Mouse (Mus musculus) urinary bladder, postnatal 25 days (tissue): Measurements from ENCODE around the gene Prss44.
A peak's percentile ranks its signal among the peaks of the same experiment; 100 is the strongest.
"Not testable (repeated sequence)": the region's sequence is repeated elsewhere in the genome, so short reads cannot be mapped to it uniquely, and the experiment has no call there.

ENCODE experiments used
- DNase-seq: peaks from one replicate; pipeline ENCODE4 v3.0.0; 2022; ENCODE audit warnings: low spot score

Prss44 gene

GRCm38 (mm10) chr9:110813789-110814188, at the start of gene Prss44:
Gene Prss44 (plus strand): TSS chr9:110813994.
- DNase-seq: no peak

DNA sequence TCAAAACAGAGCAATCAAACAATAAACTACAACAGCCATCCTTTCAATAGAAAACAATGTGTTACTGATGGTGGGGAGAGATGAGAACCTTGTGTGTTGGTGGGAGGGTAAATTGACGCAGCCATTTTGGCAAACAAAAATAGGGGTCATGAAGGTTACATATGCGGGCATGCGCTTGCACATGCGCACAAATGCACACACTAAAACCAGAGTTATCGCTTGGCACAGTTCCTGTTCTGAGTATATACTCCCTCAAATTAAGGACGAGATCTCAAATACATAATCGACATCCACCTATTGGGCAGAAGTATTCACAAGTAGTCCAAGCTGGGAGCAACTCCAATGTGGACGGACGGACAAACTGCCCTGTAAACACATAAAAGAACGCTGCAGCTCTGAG, 41.5 kb upstream of the Prss44 start:
- DNase-seq: no peak

DNA sequence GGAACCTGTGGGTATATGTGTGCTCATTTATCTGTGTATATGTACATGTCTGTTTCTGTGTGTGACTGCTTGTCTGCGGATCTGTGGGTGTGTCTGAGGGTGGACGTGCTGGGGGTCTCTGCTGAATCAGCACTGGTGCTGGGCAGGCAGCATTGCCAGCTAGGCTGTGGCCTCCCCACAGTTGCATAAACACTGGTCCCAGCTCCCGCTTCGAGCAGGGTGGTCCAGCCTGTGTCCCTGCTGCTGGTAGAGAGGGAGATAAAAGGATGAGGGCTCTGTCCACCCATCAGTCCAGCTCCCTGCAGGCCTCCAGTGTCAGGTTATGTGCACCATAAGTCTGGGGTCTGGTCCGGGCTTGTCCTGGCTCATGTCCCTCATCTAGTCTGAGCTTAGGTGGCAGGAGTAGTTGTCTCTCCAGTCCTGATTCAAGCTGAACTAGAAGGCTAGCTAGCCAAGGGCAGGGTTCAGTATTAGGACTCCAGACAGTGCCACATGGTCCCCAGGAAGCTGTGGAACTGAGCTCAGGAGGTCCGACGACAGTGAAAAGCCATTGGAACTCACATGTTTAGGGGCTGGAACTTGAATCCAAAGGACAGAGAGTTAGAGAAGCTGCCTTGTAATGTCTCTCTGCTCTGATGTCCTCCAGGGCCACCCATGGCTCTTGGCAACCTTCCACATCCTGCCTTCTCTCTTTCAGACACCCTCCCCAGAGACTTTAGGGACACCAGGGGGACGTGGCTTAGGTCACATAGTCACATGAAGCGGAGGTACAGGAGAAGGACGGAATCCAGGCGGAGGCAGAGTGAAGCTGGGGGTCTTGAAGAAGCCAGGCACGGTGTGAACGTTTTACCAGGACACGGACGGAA, 39.2 kb upstream of the Prss44 start:
- no peak for DNase-seq

- DNase-seq: no peak
Measured at GRCm38 (mm10) chr9:110775269-110776022, 38.3 kb upstream of the Prss44 start.

DNA sequence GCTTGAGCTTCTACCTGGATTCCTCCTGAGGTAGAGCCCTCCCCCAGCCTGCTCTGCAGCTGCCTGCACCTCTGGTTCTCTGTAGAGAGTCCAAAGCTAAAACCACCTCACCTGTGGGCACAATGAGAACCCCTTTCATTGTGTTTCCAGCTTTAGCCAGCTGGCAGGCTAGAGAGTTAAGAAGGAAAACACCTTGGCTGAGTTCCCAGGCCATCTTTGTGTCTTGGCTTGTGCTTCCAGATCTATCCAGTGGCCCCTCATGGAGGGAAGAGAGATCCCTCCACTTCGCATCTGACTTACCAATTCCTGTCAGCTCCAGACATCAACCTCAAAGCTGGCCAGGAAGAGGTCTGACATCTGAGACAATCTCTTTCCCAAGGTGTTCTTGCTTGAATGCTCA, 35.7 kb upstream of the Prss44 start:
- no peak for DNase-seq

DNA sequence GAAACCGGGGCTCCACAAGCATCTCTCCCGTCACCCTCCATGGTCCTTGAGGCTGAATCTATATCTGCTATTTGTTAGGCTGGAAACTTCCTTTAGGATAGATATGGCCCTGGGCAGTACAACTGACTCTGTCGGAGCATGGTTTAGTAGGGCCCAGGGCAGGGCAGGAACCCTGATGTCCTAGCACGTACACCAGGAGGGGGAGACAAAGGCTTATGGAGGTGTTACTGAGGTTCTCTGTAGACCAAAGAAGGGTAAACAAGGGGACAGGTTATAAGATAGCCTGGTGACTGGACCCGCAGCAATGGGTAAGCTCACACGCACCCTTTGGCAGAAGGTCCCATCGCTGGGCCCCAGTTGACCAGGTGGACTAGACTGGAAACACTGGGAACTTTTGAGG, 35.2 kb upstream of the Prss44 start:
- DNase-seq: no peak

GRCm38 (mm10) chr9:110779242-110779913, 34.4 kb upstream of the Prss44 start:
- DNase-seq: no peak

DNA sequence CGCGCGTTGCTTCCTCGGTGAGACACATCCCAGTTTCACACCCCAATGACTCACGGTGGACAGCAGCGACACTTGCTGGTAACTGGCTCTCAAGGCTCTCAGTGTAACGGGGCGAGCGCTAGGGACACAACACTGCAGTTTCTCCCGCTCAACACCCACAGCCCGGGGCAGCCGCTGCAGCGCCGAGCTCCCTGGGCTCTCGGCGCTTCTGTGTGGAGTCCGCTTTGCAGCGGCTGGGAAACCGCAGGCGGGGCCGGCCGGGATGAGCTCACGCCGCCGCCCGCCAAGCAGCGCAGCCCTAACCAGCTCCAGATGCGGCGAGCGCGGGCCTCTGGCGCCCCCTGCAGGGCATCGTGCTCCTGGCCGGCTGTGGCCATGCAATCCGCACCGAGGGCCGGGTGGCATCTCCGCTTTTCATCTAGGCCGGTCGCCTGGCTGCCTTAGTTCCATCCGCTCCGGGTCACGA, 32.5 kb upstream of the Prss44 start:
- peak; percentile 96 for DNase-seq

DNA sequence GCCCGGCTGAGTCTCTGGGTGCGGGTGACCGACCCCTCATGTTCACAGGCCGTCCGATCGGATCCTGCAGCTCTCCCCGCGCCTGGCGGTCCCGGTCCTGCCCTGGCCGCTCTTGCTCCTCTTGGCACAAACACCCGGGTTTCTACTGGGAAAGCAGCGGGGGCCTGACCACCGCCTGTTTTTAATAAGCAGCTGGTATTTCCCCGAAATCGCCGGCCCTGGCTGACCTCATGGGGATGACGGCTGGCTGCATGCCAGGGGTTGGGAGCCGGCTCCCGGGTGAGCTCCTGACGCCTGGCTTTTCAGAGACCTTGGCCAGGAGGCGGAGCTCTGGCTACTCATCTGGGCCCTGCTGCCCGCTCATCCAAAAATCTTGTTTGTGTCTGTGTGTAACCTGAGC, 32.1 kb upstream of the Prss44 start:
- peak; percentile 75 for DNase-seq

GRCm38 (mm10) chr9:110783611-110784010, 30.2 kb upstream of the Prss44 start:
- no peak for DNase-seq

GRCm38 (mm10) chr9:110788169-110788568, 25.6 kb upstream of the Prss44 start:
- DNase-seq: no peak

DNA sequence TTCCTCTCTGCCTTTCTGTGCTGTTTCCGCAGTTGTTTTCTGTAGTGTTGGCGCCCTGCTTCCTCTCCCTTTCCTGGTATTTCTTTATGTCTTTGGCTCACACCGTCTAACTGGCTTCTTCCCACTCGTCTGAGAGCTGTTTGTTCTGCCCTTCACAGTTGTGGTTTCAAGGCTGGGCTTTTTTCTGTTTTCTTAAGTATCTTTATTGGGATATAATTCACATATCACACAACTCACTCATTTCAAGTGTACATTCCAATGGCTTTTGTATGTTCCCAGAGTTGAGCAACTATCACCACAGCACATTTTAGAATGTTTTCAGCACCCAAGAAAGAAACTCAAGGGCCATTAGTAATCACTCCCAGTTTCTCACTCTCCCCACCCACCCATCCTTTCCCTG, 23.3 kb upstream of the Prss44 start:
- DNase-seq: no peak

- DNase-seq: no peak
Measured at GRCm38 (mm10) chr9:110797013-110797412, 16.8 kb upstream of the Prss44 start.

DNA sequence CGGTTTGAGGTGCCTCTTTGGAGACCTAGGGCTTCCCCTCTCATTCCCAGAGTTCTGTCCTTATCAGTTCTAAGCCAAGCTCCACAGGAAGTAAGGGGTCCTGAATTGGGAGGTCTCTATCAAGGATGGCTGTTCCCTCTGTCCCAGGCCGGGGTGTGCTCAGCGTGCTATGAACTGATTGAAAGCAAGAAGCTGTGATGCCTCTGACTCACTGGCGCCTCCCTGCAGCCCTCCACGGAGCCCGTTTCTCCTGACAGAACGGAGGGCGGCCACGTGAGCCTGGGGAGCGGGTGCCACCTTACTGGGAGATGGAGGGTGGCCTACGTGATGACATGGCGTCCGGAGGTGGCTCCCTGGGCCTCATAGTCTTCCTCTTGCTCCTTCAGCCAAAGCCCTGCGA, 15.9 kb upstream of the Prss44 start, which contains the start of gene Prss42:
Gene Prss42 (plus strand): TSS at position 301 of the 400 bp plus-strand sequence.
- no peak for DNase-seq

GRCm38 (mm10) chr9:110800834-110801479, 12.8 kb upstream of the Prss44 start:
- DNase-seq: no peak

DNA sequence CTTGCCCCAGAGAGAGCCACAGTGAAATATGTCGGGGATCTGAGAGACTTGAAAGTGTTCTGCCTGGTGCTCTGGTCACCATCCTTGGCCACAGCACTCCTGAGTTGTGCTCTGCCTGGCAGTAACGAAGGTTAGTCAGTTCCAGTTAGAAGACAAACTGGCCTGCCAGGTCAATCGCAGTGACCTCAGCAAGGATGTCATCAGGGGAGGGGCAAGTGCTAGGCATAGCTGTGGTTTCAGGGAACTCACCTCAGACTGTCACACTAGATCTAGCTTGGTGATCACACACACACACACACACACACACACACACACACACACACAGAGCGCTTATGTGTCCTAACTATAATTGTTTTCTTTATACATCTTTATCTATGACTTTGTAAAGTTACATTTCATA, 10.5 kb upstream of the Prss44 start:
- no peak for DNase-seq

GRCm38 (mm10) chr9:110810051-110810450, 3.7 kb upstream of the Prss44 start:
- DNase-seq: no peak

GRCm38 (mm10) chr9:110820546-110820945, 6.8 kb downstream of the Prss44 start:
- not testable (repeated sequence) for DNase-seq

DNA sequence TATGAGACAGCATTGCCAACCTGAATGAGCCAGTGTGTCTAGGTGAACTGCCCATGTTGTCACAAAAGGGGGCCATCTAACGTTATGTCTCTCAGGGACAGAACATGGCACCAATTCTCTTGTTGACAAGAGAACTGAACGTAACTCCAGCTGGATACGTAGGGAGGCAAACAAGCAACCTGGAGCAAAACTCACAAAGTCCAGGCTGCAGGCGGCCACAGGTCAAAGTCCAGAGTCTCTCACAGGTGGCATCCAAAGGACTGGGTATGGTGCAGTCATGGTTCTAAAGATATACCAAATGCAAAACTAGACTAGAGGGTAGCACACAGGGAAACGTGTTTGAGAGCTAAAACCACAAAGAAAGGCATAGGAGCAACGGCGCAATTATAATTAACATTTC, 7.6 kb downstream of the Prss44 start:
- no peak for DNase-seq

GRCm38 (mm10) chr9:110825426-110825825, 11.6 kb downstream of the Prss44 start:
- DNase-seq: no peak

GRCm38 (mm10) chr9:110825832-110826231, 12.0 kb downstream of the Prss44 start:
- DNase-seq: no peak

DNA sequence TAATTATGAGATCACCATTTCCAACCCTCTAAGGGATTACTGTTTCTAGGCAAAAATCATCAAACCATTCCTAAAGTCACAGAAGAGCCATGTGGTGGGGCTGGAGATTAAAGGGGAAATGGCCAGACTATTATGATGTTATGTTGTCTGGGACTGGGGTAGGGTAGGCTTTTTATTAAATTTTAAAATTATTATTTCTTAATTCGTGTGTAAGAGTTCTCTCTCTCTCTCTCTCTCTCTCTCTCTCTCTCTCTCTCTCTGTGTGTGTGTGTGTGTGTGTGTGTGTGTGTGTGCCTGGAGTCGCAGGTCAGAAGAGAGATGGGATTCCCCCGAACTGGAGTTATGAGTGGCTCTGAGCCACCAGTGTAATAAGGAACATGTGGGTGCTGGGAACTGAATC, 12.6 kb downstream of the Prss44 start, which contains the start of gene Prss43:
Gene Prss43 (plus strand): TSS at position 301 of the 400 bp plus-strand sequence.
- DNase-seq: no peak
